Mouse (Mus musculus): Measurements from ENCODE around the gene Krtap1-4. TPM values are rescaled to one million over a fixed set of nuclear protein-coding genes. Genes with fewer than 3 reads are reported as not detected.

The Krtap1-4 gene
- not detected in 2 replicates for polyA plus RNA-seq (2012; rRNA removed)

DNA sequence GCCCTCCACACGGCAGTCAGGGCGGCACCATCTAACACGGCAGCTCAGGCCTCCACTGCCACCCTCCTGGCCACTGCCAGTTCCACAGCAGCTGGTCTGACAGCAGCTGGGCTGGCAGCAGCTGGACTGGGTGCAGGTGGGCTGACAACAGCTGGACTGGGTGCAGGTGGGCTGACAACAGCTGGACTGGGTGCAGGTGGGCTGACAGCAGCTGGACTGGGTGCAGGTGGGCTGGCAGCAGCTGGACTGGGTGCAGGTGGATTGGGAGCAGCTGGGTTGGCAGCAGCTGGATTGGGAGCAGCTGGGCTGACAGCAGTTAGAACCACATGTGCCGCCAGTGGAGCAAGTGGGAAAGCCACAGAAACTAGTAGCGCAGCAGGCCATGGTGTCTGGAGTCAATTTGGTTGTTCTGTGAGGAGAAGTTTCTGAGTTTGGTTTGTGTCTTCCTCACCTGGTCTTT is at the start of gene Krtap1-4:
TSS of gene Krtap1-4 (minus strand) at position 410 of the 460 bp plus-strand sequence.

DNA sequence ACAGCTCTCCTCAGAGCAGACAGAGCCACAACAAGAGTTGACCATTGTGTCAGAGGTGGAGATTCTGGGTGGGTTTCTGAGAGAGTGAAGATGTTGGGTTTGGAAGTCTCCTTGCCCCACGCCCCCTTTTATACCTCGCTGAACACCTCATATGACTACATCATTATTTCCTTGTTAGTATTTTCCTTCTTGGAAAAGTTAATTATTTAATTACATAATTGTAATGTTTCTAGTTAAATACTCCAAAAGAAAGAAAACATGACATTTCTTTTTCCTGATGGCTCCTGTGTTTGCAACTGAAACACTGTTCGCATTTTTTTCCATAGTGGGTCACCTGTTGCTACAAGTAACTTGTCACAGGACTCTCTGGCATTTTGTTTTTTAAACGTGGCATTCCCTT is 44.7 kb upstream of the Krtap1-4 start, which contains the start of gene Krtap4-1:
TSS of gene Krtap4-1 (minus strand) at position 101 of the 400 bp plus-strand sequence.

DNA sequence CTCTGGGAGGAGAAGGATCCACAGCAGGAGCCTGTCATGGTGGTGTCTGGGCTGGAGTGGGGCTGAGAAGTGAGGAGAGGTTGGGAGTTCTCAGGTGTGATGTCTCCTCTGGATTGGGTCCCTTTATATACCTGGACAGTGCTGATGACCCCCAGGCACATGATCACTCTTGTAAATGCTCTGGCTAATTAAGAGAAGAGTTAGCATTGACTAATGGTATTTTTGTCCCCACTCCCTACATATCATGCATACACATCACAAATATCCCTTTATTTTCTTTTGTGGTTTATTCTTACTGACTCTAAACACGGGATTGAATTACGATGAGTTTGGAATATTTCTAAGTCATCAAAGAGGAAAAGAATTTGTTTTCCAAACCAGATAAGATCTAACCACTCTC is 36.9 kb upstream of the Krtap1-4 start, which contains the start of gene Gm11562:
TSS of gene Gm11562 (minus strand) at position 101 of the 400 bp plus-strand sequence.

DNA sequence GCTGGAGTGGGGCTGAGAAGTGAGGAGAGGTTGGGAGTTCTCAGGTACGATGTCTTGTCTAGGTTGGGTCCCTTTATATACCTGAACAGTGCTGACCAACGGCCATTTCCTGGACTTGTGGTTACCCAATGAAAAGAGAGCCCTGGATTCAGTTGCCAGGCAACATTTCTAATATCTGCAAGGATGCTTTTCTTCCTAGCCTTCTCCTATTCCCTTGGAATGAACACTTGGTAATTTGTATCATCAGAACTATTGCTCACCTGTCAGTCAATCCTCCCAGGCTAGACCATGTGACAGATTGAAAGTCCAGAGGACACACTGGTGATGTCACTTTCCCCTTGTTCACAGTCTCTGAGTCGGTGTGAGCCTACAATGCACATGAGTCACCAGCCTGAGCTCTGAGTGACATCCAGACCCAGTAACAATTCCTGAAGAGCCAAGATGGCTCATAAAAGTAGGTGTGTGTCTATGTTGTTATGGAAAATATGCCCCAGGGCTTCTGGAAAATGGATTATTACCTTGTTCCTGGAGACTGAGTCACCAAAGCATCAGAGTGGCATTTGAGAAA is 31.4 kb upstream of the Krtap1-4 start, which contains the start of gene Krtap2-4:
TSS of gene Krtap2-4 (minus strand) at position 51 of the 568 bp plus-strand sequence.

DNA sequence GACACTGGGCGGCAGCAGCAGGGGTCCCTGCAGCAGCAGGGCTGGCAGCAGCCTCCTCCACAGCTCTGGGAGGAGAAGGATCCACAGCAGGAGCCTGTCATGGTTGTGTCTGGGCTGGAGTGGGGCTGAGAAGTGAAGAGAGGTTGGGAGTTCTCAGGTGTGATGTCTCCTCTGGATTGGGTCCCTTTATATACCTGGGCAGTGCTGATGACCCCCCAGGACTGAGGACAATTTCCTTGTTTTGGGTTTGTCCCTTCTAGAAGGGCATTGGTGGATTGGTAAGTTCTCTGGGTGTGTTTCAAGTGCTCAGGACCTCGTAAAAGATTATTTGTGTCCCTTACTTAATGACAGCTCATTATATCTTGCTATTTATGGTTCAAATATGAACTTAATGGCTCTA is 26.6 kb upstream of the Krtap1-4 start, which contains the start of gene Gm11937:
TSS of gene Gm11937 (minus strand) at position 101 of the 400 bp plus-strand sequence.

DNA sequence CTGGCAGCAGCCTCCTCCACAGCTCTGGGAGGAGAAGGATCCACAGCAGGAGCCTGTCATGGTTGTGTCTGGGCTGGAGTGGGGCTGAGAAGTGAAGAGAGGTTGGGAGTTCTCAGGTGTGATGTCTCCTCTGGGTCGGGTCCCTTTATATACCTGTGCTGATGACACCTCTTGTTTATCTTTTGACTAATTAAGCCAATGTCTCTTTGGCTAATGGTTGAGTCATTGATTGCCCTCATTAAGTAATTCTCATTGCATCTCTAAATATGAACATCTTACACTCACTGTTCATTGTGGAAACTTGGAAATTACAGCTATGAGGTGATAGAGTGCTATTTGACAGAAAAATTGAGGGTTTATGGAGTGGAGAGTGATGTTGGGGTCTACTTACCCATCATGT is 19.8 kb upstream of the Krtap1-4 start, which contains the start of gene Gm11938:
TSS of gene Gm11938 (minus strand) at position 101 of the 400 bp plus-strand sequence.

DNA sequence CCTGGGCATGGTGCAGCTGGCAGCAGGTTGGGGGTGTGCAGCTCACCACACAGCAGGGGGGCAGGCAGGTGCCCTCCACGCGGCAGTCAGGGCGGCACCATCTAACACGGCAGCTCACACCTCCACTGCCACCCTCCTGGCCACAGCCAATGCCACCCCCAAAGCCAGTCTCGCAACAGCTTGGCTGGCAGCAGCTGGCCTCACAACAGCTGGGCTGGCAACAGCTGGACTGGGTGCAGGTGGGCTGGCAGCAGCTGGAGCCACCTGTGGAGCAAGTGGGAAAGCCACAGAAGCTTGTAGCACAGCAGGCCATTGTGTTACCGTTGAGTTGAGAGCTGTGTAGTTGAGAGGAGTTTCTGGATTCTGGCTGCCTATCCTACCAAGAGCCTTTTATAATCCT is 14.3 kb upstream of the Krtap1-4 start, which contains the start of gene Krtap9-3:
TSS of gene Krtap9-3 (minus strand) at position 364 of the 400 bp plus-strand sequence.

DNA sequence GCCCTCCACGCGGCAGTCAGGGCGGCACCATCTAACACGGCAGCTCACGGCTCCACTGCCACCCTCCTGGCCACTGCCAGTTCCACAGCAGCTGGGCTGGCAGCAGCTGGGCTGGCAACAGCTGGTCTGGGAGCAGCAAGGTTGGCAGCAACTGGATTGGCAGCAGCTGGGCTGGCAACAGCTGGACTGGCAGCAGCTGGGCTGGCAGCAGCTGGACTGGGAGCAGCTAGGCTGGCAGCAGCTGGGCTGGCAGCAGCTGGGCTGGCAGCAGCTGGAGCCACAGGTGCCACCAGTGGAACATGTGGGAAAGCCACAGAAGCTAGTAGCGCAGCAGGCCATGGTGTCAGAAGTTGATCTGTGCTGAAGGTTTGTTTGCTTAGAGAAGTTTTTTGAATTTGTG is 7.5 kb upstream of the Krtap1-4 start, which contains the start of gene Krtap1-3:
TSS of gene Krtap1-3 (minus strand) at position 359 of the 400 bp plus-strand sequence.

DNA sequence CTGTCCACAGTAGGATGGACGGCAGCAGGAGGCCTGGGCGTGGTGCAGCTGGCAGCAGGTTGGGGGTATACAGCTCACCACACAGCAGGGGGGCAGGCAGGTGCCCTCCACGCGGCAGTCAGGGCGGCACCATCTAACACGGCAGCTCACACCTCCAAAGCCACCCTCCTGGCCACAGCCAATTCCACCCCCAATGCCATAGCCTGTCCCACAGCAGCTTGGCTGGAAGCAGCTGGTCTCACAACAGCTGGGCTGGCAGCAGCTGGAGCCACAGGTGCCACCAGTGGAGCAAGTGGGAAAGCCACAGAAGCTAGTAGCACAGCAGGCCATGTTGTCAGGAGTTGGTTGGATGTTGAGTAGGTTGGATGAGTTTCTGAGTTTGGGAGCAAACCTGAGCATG is 2.8 kb downstream of the Krtap1-4 start, which contains the start of gene Krtap1-5:
TSS of gene Krtap1-5 (minus strand) at position 381 of the 400 bp plus-strand sequence.

DNA sequence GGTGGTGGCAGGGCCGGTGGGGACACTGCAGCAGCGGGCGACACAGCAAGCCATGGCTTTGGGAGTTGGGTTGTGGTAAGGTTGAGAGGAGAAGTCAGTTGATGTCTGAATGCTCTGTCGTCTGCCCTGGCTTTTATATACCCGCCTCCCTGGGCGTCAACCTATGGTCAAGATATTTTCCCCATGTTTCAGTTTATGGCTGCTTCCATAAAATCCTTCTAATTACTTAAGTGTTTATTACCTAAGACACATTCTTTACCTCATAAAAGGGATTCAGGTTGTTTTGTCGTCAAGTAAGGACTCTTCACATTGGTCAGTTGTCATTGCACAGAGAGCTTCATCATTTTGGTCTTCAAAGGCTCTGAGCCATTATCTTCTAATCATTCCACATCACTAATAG is 16.9 kb downstream of the Krtap1-4 start, which contains the start of gene Krtap3-1:
TSS of gene Krtap3-1 (minus strand) at position 101 of the 400 bp plus-strand sequence.

DNA sequence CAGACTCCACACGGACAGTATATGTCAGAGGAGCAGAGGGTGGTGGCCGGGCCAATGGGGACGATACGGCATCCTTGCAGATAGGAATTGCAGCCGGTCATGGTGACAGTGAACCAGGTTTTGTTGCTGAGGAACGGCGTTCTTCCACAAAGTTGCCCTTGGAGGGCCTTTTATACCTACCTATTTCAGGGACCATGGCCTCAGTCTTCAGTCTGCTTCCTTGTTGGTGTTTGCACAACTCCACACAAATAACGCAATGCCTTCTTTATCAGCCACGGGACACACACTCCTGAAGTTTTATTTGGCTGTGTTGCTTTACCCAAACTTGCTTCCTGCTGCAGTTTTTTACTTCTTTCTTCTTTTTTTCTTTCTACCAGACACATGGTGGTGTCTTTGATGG is 24.1 kb downstream of the Krtap1-4 start, which contains the start of gene Gm11939:
TSS of gene Gm11939 (minus strand) at position 101 of the 400 bp plus-strand sequence.

DNA sequence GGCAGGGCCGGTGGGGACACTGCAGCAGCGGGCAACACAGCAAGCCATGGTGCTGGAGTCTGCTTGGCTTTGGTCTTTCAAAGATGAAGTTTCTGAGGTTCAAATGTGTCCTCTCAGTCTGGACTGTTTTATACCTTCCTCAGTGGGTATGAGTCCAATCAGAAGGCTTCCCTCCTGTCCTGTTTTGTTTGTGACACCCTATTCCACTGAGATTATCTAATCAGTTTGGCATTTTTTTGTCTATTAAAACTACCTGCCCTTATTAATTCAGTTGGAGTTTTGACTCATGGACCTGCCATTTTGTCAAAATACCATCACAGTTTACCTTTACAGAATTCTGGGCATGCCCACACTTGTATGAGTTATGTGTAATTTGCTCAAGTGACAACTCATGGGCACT is 26.7 kb downstream of the Krtap1-4 start, which contains the start of gene Krtap3-2:
TSS of gene Krtap3-2 (minus strand) at position 101 of the 400 bp plus-strand sequence.

DNA sequence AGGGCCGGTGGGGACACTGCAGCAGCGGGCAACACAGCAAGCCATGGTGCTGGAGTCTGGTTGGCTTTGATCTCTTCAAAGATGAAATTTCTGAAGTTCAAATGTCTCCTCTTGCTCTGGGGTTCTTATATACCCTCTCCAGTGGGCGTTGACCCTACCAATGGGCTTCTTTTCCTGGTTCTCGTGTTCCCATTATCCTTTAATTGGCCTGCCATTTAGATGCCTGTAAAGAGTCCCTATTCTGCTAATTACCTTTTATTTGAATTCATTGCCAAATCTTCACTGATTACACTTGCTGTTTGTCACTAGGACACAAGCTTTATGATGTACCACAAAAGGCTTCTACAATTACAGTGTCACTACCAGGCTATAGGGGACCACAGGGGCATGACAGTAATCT is 32.7 kb downstream of the Krtap1-4 start, which contains the start of gene Krtap3-3:
TSS of gene Krtap3-3 (minus strand) at position 101 of the 400 bp plus-strand sequence.

Other genes with a start within 250 kb of the Krtap1-4 start
- 0.12 and 0.19 TPM in 2 replicates for gene Krt26, start 245.7 kb downstream of the Krtap1-4 start, polyA plus RNA-seq (2012; rRNA removed)
- gene Krt27, start 232.6 kb downstream of the Krtap1-4 start, polyA plus RNA-seq (2012; rRNA removed), result 0.06 and 0.08 TPM in 2 replicates
- 0.28 and 0.29 TPM in 2 replicates for gene Krt28, start 208.8 kb downstream of the Krtap1-4 start, polyA plus RNA-seq (2012; rRNA removed)
- 12.8 and 13.8 TPM in 2 replicates for gene Krt10, start 194.3 kb downstream of the Krtap1-4 start, polyA plus RNA-seq (2012; rRNA removed)
- 0.35 and 0.52 TPM in 2 replicates for gene Krt12, start 161.4 kb downstream of the Krtap1-4 start, polyA plus RNA-seq (2012; rRNA removed)
- gene Krt20, start 145.5 kb downstream of the Krtap1-4 start, polyA plus RNA-seq (2012; rRNA removed), result 0.09 TPM in 1 of 2 replicates, not detected in the other
- gene Krt23, start 90.5 kb downstream of the Krtap1-4 start, polyA plus RNA-seq (2012; rRNA removed), result 0.06 and 0.16 TPM in 2 replicates
- not detected in 2 replicates for gene Krt39, start 62.3 kb downstream of the Krtap1-4 start, polyA plus RNA-seq (2012; rRNA removed)
- not detected in 2 replicates for gene Krt40, start 40.5 kb downstream of the Krtap1-4 start, polyA plus RNA-seq (2012; rRNA removed)
- not detected in 2 replicates for gene Krtap3-3, start 32.8 kb downstream of the Krtap1-4 start, polyA plus RNA-seq (2012; rRNA removed)
- gene Krtap3-2, start 26.8 kb downstream of the Krtap1-4 start, polyA plus RNA-seq (2012; rRNA removed), result not detected in 2 replicates
- gene Gm11939, start 24.2 kb downstream of the Krtap1-4 start, polyA plus RNA-seq (2012; rRNA removed), result not detected in 2 replicates
- not detected in 2 replicates for gene Krtap3-1, start 17.0 kb downstream of the Krtap1-4 start, polyA plus RNA-seq (2012; rRNA removed)
- not detected in 2 replicates for gene Krtap1-5, start 2.6 kb downstream of the Krtap1-4 start, polyA plus RNA-seq (2012; rRNA removed)
- gene Krtap1-3, start 7.7 kb upstream of the Krtap1-4 start, polyA plus RNA-seq (2012; rRNA removed), result not detected in 2 replicates
- not detected in 2 replicates for gene Krtap9-3, start 14.5 kb upstream of the Krtap1-4 start, polyA plus RNA-seq (2012; rRNA removed)
- not detected in 2 replicates for gene Gm11938, start 19.7 kb upstream of the Krtap1-4 start, polyA plus RNA-seq (2012; rRNA removed)
- not detected in 2 replicates for gene Gm11937, start 26.5 kb upstream of the Krtap1-4 start, polyA plus RNA-seq (2012; rRNA removed)
- not detected in 2 replicates for gene Krtap2-4, start 31.2 kb upstream of the Krtap1-4 start, polyA plus RNA-seq (2012; rRNA removed)
- gene Gm11562, start 36.8 kb upstream of the Krtap1-4 start, polyA plus RNA-seq (2012; rRNA removed), result not detected in 2 replicates
- gene Krtap4-1, start 44.6 kb upstream of the Krtap1-4 start, polyA plus RNA-seq (2012; rRNA removed), result not detected in 2 replicates
- gene Krtap4-2, start 51.4 kb upstream of the Krtap1-4 start, polyA plus RNA-seq (2012; rRNA removed), result not detected in 2 replicates
- not detected in 2 replicates for gene Krtap4-7, start 60.4 kb upstream of the Krtap1-4 start, polyA plus RNA-seq (2012; rRNA removed)
- gene Gm11555, start 66.6 kb upstream of the Krtap1-4 start, polyA plus RNA-seq (2012; rRNA removed), result not detected in 2 replicates
- gene Gm11563, start 75.3 kb upstream of the Krtap1-4 start, polyA plus RNA-seq (2012; rRNA removed), result not detected in 2 replicates
- gene Krtap4-6, start 82.3 kb upstream of the Krtap1-4 start, polyA plus RNA-seq (2012; rRNA removed), result not detected in 2 replicates
- gene Gm14190, start 107.1 kb upstream of the Krtap1-4 start, polyA plus RNA-seq (2012; rRNA removed), result not detected in 2 replicates
- gene Gm14180, start 150.6 kb upstream of the Krtap1-4 start, polyA plus RNA-seq (2012; rRNA removed), result not detected in 2 replicates
- gene Gm11595, start 189.3 kb upstream of the Krtap1-4 start, polyA plus RNA-seq (2012; rRNA removed), result not detected in 2 replicates
- not detected in 2 replicates for gene Krtap4-8, start 197.1 kb upstream of the Krtap1-4 start, polyA plus RNA-seq (2012; rRNA removed)
- gene Krtap4-9, start 201.5 kb upstream of the Krtap1-4 start, polyA plus RNA-seq (2012; rRNA removed), result not detected in 2 replicates
- not detected in 2 replicates for gene Gm11596, start 209.8 kb upstream of the Krtap1-4 start, polyA plus RNA-seq (2012; rRNA removed)
- 0.07 TPM in 1 of 2 replicates, not detected in the other for gene Gm11569, start 215.3 kb upstream of the Krtap1-4 start, polyA plus RNA-seq (2012; rRNA removed)
- gene Gm11554, start 220.8 kb upstream of the Krtap1-4 start, polyA plus RNA-seq (2012; rRNA removed), result not detected in 2 replicates
- not detected in 2 replicates for gene Krtap4-13, start 226.2 kb upstream of the Krtap1-4 start, polyA plus RNA-seq (2012; rRNA removed)
- gene Gm11564, start 232.0 kb upstream of the Krtap1-4 start, polyA plus RNA-seq (2012; rRNA removed), result not detected in 2 replicates

Measured in central nervous system, embryonic 18 days (tissue).